Mouse (Mus musculus): Measurements from ENCODE around the gene Tpm3. TPM values are rescaled to one million over a fixed set of nuclear protein-coding genes. Genes with fewer than 3 reads are reported as not detected.

Tpm3 gene
- polyA plus RNA-seq, 1 experiment from 2014 or later, result 449 TPM

MicroRNAs within 50 kb of the gene (microRNA counts, 519-probe panel; counts per million panel counts)
- 4,471 counts per million, percentile 83 among the panel's probes with 10 or more counts for microRNA mmu-miR-190b

Small RNAs within 50 kb of the gene (microRNA-seq; reads per million reads assigned to microRNA genes)
- 27.1 reads per million, percentile 35 among the genes with 10 or more reads in this experiment for gene Mir190b

Other genes starting within 250 kb of the Tpm3 start
- gene She, start 241.3 kb upstream of the Tpm3 start, polyA plus RNA-seq (2015; fragmentation: Nextera tagmentation; extraction: Ambion mirVana), result 1.2 TPM in 2 replicates
- 0.25 and 0.36 TPM in 2 replicates for gene Il6ra, start 159.5 kb upstream of the Tpm3 start, polyA plus RNA-seq (2015; fragmentation: Nextera tagmentation; extraction: Ambion mirVana)
- gene Atp8b2, start 109.1 kb upstream of the Tpm3 start, polyA plus RNA-seq (2015; fragmentation: Nextera tagmentation; extraction: Ambion mirVana), result 10.2 and 11.3 TPM in 2 replicates
- 162 and 167 TPM in 2 replicates for gene Hax1, start 73.9 kb upstream of the Tpm3 start, polyA plus RNA-seq (2015; fragmentation: Nextera tagmentation; extraction: Ambion mirVana)
- 224 and 230 TPM in 2 replicates for gene 4933434E20Rik, start 21.0 kb upstream of the Tpm3 start, polyA plus RNA-seq (2015; fragmentation: Nextera tagmentation; extraction: Ambion mirVana)
- gene Ubap2l, start 20.0 kb upstream of the Tpm3 start, polyA plus RNA-seq (2015; fragmentation: Nextera tagmentation; extraction: Ambion mirVana), result 164 and 169 TPM in 2 replicates
- gene Nup210l, start 31.5 kb downstream of the Tpm3 start, polyA plus RNA-seq (2015; fragmentation: Nextera tagmentation; extraction: Ambion mirVana), result 0.34 TPM in 2 replicates
- gene Rps27, start 141.0 kb downstream of the Tpm3 start, polyA plus RNA-seq (2015; fragmentation: Nextera tagmentation; extraction: Ambion mirVana), result 1,194 and 1,420 TPM in 2 replicates
- 24.3 and 28.4 TPM in 2 replicates for gene Rab13, start 141.0 kb downstream of the Tpm3 start, polyA plus RNA-seq (2015; fragmentation: Nextera tagmentation; extraction: Ambion mirVana)
- gene Jtb, start 158.9 kb downstream of the Tpm3 start, polyA plus RNA-seq (2015; fragmentation: Nextera tagmentation; extraction: Ambion mirVana), result 102 and 111 TPM in 2 replicates
- 5.2 and 5.8 TPM in 2 replicates for gene Creb3l4, start 170.9 kb downstream of the Tpm3 start, polyA plus RNA-seq (2015; fragmentation: Nextera tagmentation; extraction: Ambion mirVana)
- 55.0 and 55.3 TPM in 2 replicates for gene Slc39a1, start 175.5 kb downstream of the Tpm3 start, polyA plus RNA-seq (2015; fragmentation: Nextera tagmentation; extraction: Ambion mirVana)
- gene Crtc2, start 181.5 kb downstream of the Tpm3 start, polyA plus RNA-seq (2015; fragmentation: Nextera tagmentation; extraction: Ambion mirVana), result 17.2 and 21.5 TPM in 2 replicates
- 3.1 and 4.5 TPM in 2 replicates for gene Dennd4b, start 192.5 kb downstream of the Tpm3 start, polyA plus RNA-seq (2015; fragmentation: Nextera tagmentation; extraction: Ambion mirVana)
- 18.0 and 18.6 TPM in 2 replicates for gene Gatad2b, start 220.5 kb downstream of the Tpm3 start, polyA plus RNA-seq (2015; fragmentation: Nextera tagmentation; extraction: Ambion mirVana)

All from forebrain, embryonic 13.5 days (tissue).